Mouse (Mus musculus) megakaryocyte-erythroid progenitor cell, adult 5-6 weeks (primary cell): ENCODE results near the gene Gins2. TPM values are rescaled to one million over a fixed set of nuclear protein-coding genes. Genes with fewer than 3 reads are reported as not detected.

Source experiments
- ATAC-seq: replicated peaks from 2 replicates; pipeline ENCODE4 v1.8.0; 2016; ENCODE audit warnings: mild to moderate bottlenecking, inconsistent platforms; ENCODE audit not compliant: severe bottlenecking, poor library complexity, low FRiP score, low TSS enrichment
- total RNA-seq, 2 experiments: library from RNA; stranded (forward) in 1 of 2; stranded (reverse) in 1 of 2; fragments of 200-1000, 215-1000 nt in 1 of 2; fragments of >200 nt in 1 of 2; fragmentation: Nextera tagmentation in 1 of 2; gene quantifications; 2 replicates each; pipeline ENCODE4 v1.2.3; 2014 to 2017

The Gins2 gene
- total RNA-seq, 2 experiments from 2014 or later: 43.8 to 99.8 TPM

- ATAC-seq: no peak
Measured at GRCm38 (mm10) chr8:120569123-120569522, 20.0 kb downstream of the Gins2 start.

- ATAC-seq: no peak
Measured at GRCm38 (mm10) chr8:120568164-120568798, 20.8 kb downstream of the Gins2 start.

GRCm38 (mm10) chr8:120567731-120568130, 21.4 kb downstream of the Gins2 start:
- no peak for ATAC-seq

GRCm38 (mm10) chr8:120566681-120567080, 22.4 kb downstream of the Gins2 start:
- ATAC-seq: no peak

GRCm38 (mm10) chr8:120565151-120565711, 23.9 kb downstream of the Gins2 start:
- ATAC-seq: no peak

- peak; percentile 42 for ATAC-seq
Measured at GRCm38 (mm10) chr8:120563851-120564837, 25.0 kb downstream of the Gins2 start.

- ATAC-seq: no peak
Measured at GRCm38 (mm10) chr8:120563348-120563724, 25.8 kb downstream of the Gins2 start.

- ATAC-seq: no peak
Measured at GRCm38 (mm10) chr8:120562680-120563347, 26.3 kb downstream of the Gins2 start.

GRCm38 (mm10) chr8:120561539-120562435, 27.3 kb downstream of the Gins2 start:
- no peak for ATAC-seq

- ATAC-seq: no peak
Measured at GRCm38 (mm10) chr8:120560535-120560934, 28.6 kb downstream of the Gins2 start.

GRCm38 (mm10) chr8:120559654-120560053, 29.4 kb downstream of the Gins2 start:
- no peak for ATAC-seq

GRCm38 (mm10) chr8:120558162-120558561, 30.9 kb downstream of the Gins2 start:
- ATAC-seq: no peak

- ATAC-seq: no peak
Measured at GRCm38 (mm10) chr8:120557170-120557965, 31.7 kb downstream of the Gins2 start.

- ATAC-seq: no peak
Measured at GRCm38 (mm10) chr8:120556198-120556892, 32.8 kb downstream of the Gins2 start.

- no peak for ATAC-seq
Measured at GRCm38 (mm10) chr8:120554466-120555039, 34.6 kb downstream of the Gins2 start.

- ATAC-seq: no peak
Measured at GRCm38 (mm10) chr8:120553441-120554123, 35.5 kb downstream of the Gins2 start.

- ATAC-seq: no peak
Measured at GRCm38 (mm10) chr8:120552509-120552908, 36.6 kb downstream of the Gins2 start.
